Mouse (Mus musculus) kidney, adult 2 months (tissue): Measurements from ENCODE around the gene 9430097D07Rik. TPM values are rescaled to one million over a fixed set of nuclear protein-coding genes. Genes with fewer than 3 reads are reported as not detected.

ENCODE experiments used
- DNase-seq: peaks from one replicate; pipeline ENCODE4 v3.0.0; 2021
- H3K27ac ChIP-seq: fragments of 200-500 bp; 2 replicates; pipeline ENCODE4 v1.5.1; 2012; ENCODE audit warnings: low read depth, low read length, control low read depth, inconsistent platforms; ENCODE audit not compliant: insufficient read depth
- H3K27me3 ChIP-seq: fragments of 200-500 bp; replicated peaks from 2 replicates; pipeline ENCODE4 v1.6.1; 2012; ENCODE audit warnings: mild to moderate bottlenecking, moderate library complexity, low read length, inconsistent platforms; ENCODE audit not compliant: control insufficient read depth, insufficient read depth
- H3K36me3 ChIP-seq: fragments of 200-500 bp; 2 replicates; pipeline ENCODE4 v1.6.1; 2012; ENCODE audit warnings: mild to moderate bottlenecking, moderate library complexity, low read length, inconsistent platforms; ENCODE audit not compliant: control insufficient read depth, insufficient read depth
- H3K4me1 ChIP-seq: fragments of 200-500 bp; 2 replicates; pipeline ENCODE4 v1.6.1; 2011; ENCODE audit warnings: low read length; ENCODE audit not compliant: control insufficient read depth, insufficient read depth
- H3K4me3 ChIP-seq: fragments of 200-500 bp; 2 replicates; pipeline ENCODE4 v1.5.1; 2011; ENCODE audit warnings: mild to moderate bottlenecking, low read depth, low read length, control low read depth; ENCODE audit not compliant: insufficient read depth
- CTCF ChIP-seq: fragments of 200-500 bp; conservative IDR thresholded peaks from 2 replicates; pipeline ENCODE4 v1.5.1; 2011; ENCODE audit warnings: low read depth, mild to moderate bottlenecking, control low read depth, low read length, moderate library complexity, mixed read lengths; ENCODE audit not compliant: insufficient read depth, insufficient read length
- POLR2A ChIP-seq: fragments of 200-500 bp; IDR thresholded peaks from one replicate; pipeline ENCODE4 v1.6.1; 2011; ENCODE audit warnings: low read depth, low read length, control low read depth
- WGBS: fragments of 180-500 bp; shearing (Covaris S2); methylation state at CpG from one replicate; pipeline ENCODE4 v1.1.7; 2018; 5-methylcytosine and 5-hydroxymethylcytosine counted together
- polyA plus RNA-seq: library from polyadenylated mRNA; depleted of rRNA; stranded (reverse); fragments of >200 nt; gene quantifications from 2 replicates; pipeline ENCODE4 v1.2.3, GENCODE M21; 2012

The 9430097D07Rik gene
- polyA plus RNA-seq, 1 experiment = not detected

DNA sequence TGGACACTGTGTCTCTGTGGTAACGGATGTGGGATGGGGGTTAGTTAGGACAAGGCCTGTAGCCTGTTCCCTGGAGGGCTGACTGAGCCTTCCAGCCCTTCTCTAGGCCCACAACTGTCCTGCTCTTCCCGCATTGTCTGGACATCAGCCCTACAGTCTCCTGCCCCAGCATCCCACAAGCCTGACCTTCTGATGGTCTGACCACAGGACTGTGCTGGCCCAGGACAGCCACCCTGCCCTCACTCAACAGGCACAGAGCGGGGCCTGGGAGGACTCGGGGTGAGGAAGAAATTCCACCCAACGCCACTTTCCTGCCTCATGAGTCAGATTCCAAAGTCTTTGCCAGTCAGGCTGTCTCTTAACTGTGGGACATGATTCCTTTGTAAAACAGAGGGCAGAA is 22.2 kb upstream of the 9430097D07Rik start:
- WGBS = 82% methylated on average over 5 of the region's 5 CpGs
- Histone ChIP-seq H3K36me3 (no peaks in the 10 kb centered on the region), H3K27me3 (no peaks in the 10 kb centered on the region), H3K27ac (no peak overlapping the region), H3K4me1 (no peaks in the 10 kb centered on the region), H3K4me3 (no peak overlapping the region)
- DNase-seq = no peak
- TF ChIP-seq CTCF = no peak
- TF ChIP-seq POLR2A = no peak

DNA sequence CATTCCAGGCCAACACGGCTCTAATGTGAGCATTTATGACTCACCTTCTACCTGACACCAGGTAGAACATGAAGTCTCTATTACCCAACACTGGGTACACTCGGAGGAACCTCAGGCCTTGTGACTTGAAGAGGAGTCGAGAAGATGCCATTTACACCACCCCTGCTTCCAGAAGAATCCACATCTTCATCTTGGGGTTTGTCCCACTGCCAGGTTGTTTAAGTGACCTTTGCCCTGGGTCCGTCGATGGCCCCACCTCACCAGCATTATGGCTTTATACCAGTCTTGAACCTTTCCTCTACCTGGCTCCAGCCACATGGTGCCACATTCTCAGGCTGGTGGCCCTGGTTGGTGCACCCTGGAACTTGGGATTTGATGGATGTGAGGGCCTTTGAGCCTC is 21.8 kb upstream of the 9430097D07Rik start:
- TF ChIP-seq CTCF (no peak), POLR2A (no peak)
- no peak overlapping the region for H3K27ac ChIP-seq

DNA sequence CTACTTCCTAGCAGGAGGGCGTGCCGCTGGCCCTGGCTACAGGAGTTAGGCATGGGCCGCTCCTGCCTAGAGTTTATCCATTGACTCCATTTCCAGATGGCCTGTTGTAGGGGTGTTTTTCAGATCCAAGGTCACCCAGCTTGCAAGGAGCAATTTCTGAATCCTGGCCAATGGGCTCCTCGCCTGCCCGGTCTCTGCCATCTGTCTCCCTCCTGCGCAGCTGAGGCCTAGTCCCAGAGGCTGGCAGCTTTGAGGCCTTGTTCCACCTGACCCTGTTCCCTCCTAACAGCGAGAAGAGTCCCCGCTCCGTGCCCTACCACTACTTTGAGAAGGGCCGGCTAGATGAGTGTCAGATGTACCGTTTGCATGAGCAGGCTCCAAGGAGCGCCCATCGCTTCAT is 21.2 kb upstream of the 9430097D07Rik start:
- WGBS = 94% methylated on average over 13 of the region's 13 CpGs
- H3K27ac ChIP-seq = no peak overlapping the region
- no peaks in the 10 kb centered on the region for H3K36me3 ChIP-seq
- no peak overlapping the region for H3K4me3 ChIP-seq
- DNase-seq = no peak
- H3K27me3 ChIP-seq = no peaks in the 10 kb centered on the region
- TF ChIP-seq POLR2A = no peak
- no peak for TF ChIP-seq CTCF
- H3K4me1 ChIP-seq = no peaks in the 10 kb centered on the region

More for the DNA sequence above, 21.8 kb upstream of the 9430097D07Rik start:
- 83% methylated on average over 5 of the region's 5 CpGs for WGBS
- Histone ChIP-seq H3K36me3 (no peaks in the 10 kb centered on the region), H3K4me1 (no peaks in the 10 kb centered on the region), H3K27me3 (no peaks in the 10 kb centered on the region), H3K4me3 (no peak overlapping the region)
- DNase-seq = no peak

GRCm38 (mm10) chr2:32591249-32591648 is 15.8 kb upstream of the 9430097D07Rik start:
- Histone ChIP-seq H3K36me3 (no peaks in the 10 kb centered on the region), H3K27me3 (no peaks in the 10 kb centered on the region), H3K27ac (no peak overlapping the region), H3K4me1 (no peaks in the 10 kb centered on the region), H3K4me3 (no peak overlapping the region)
- no peak for TF ChIP-seq POLR2A
- TF ChIP-seq CTCF = no peak
- no peak for DNase-seq
- 82% methylated on average over 6 of the region's 6 CpGs for WGBS

DNA sequence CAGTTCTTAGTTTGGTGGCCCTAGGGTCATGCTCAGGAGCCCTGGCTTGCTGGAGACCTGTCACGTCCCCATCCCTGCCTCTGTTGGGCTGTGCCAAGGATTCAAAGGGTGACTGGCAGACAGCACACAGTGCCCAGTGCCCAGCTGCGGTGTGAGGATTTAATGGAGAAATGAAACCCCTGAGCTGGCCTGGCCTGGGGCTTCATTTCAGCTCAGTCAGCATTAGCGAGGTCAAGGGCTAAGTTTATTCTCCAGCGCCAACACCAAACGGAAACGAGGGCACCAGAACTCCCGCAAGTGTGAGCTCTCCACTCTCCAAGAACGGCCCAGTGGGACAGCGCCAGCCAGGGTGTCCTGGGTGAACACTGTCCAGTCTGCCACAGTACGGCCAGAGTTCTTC is 14.7 kb upstream of the 9430097D07Rik start:
- Histone ChIP-seq H3K4me3 (no peak overlapping the region), H3K27me3 (no peaks in the 10 kb centered on the region), H3K36me3 (no peaks in the 10 kb centered on the region), H3K4me1 (no peaks in the 10 kb centered on the region), H3K27ac (no peak overlapping the region)
- WGBS = 47% methylated on average over 10 of the region's 10 CpGs
- peak; percentile 29 for DNase-seq
- TF ChIP-seq POLR2A (no peak), CTCF (no peak)

DNA sequence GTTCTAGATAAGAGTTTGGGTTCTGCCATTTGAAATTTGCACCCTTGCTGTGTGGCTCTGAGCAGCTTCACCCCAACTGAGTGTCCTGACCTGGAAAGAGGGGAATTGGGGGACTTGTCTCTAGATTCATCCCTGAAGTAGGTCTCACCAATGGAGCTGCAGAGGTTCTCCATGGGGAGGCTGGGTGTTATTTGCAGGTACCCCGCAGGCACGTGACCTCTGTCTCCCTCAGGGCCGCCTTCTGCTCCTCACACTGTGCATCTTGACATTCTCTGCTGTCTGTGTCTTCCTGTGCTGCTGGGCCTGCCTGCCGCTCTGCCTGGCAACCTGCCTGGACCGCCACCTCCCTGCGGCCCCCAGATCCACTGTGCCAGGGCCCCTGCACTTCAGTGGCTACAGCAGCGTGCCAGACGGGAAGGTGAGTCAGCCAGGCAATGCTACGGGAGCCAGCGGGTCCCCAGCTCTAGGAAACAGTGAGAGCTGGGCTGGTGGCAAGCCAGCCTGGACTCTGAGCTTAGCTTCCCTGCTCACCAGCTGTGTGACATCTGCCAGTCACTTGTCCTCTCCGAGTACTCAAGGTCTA is 13.8 kb upstream of the 9430097D07Rik start:
- Histone ChIP-seq H3K27me3 (no peaks in the 10 kb centered on the region), H3K4me3 (no peak overlapping the region), H3K4me1 (no peaks in the 10 kb centered on the region), H3K27ac (no peak overlapping the region), H3K36me3 (no peaks in the 10 kb centered on the region)
- no peak for TF ChIP-seq CTCF
- TF ChIP-seq POLR2A = no peak
- 71% methylated on average over 11 of the region's 11 CpGs for WGBS
- peak; percentile 69 for DNase-seq

GRCm38 (mm10) chr2:32587731-32588321 is 12.3 kb upstream of the 9430097D07Rik start:
- no peaks in the 10 kb centered on the region for H3K36me3 ChIP-seq
- WGBS = 51% methylated on average over 9 of the region's 9 CpGs
- TF ChIP-seq POLR2A = no peak
- TF ChIP-seq CTCF = no peak
- peak overlapping the region; percentile 71 for H3K4me3 ChIP-seq
- H3K4me1 ChIP-seq = no peaks in the 10 kb centered on the region
- DNase-seq = peak; percentile 57
- H3K27ac ChIP-seq = peak overlapping the region; percentile 76
- no peaks in the 10 kb centered on the region for H3K27me3 ChIP-seq
